Mouse (Mus musculus) CH12.LX (cell line): ENCODE measurements around the gene Sectm1b. TPM values are rescaled to one million over a fixed set of nuclear protein-coding genes. Genes with fewer than 3 reads are reported as not detected.
"Not testable (repeated sequence)": the region's sequence is repeated elsewhere in the genome, so short reads cannot be mapped to it uniquely, and the experiment has no call there.

Source experiments
- DNase-seq: peaks from one replicate; pipeline ENCODE4 v3.0.0-alpha.2; 2013; ENCODE audit errors: extremely low read depth
- H3K27ac ChIP-seq: 2 replicates; pipeline ENCODE4 v1.5.1; 2012; ENCODE audit warnings: low read depth, mild to moderate bottlenecking, control low read depth, moderate library complexity; ENCODE audit not compliant: insufficient read depth
- H3K27me3 ChIP-seq: replicated peaks from 2 replicates; pipeline ENCODE3; 2012; ENCODE audit warnings: inconsistent platforms
- H3K36me3 ChIP-seq, 2 experiments: replicated peaks in 1 of 2; 2 replicates each; pipeline versions ENCODE3 to v1.6.1; 2012; ENCODE audit warnings: inconsistent platforms in 1 of 2, low read length in 1 of 2, mild to moderate bottlenecking in 1 of 2, mixed read lengths in 1 of 2, moderate library complexity in 1 of 2; ENCODE audit not compliant: control insufficient read depth in 1 of 2, insufficient read depth in 1 of 2
- H3K4me1 ChIP-seq, 2 experiments: 2 replicates each; pipeline ENCODE4 v1.6.1; 2012; ENCODE audit warnings: inconsistent platforms in 1 of 2, moderate library complexity in 1 of 2; ENCODE audit not compliant: insufficient read depth in 2 of 2, control insufficient read depth in 1 of 2
- H3K4me2 ChIP-seq: 2 replicates; pipeline ENCODE4 v1.6.1; 2012; ENCODE audit warnings: low read depth, mild to moderate bottlenecking, control low read depth; ENCODE audit not compliant: poor library complexity, insufficient read depth, severe bottlenecking
- H3K4me3 ChIP-seq, 3 experiments: fragments of 150-350 bp in 1 of 3; sonication (generic) in 1 of 3; replicated peaks in 1 of 3; 2 replicates each; pipeline versions ENCODE3 to v1.5.1; 2011 to 2012; ENCODE audit warnings: low read depth in 2 of 3, low read length in 2 of 3, mild to moderate bottlenecking in 2 of 3, moderate library complexity in 2 of 3, control low read depth in 1 of 3, improper control_type of control experiment in 1 of 3, inconsistent platforms in 1 of 3, mixed read lengths in 1 of 3; ENCODE audit not compliant: poor library complexity in 1 of 3
- H3K79me2 ChIP-seq: replicated peaks from 2 replicates; pipeline ENCODE4 v1.6.1; 2012; ENCODE audit warnings: mild to moderate bottlenecking, moderate library complexity; ENCODE audit not compliant: control insufficient read depth, poor library complexity, insufficient read depth, severe bottlenecking; ENCODE audit errors: extremely low read depth
- H3K9ac ChIP-seq: 2 replicates; pipeline ENCODE4 v1.6.1; 2012; ENCODE audit warnings: low read depth, mild to moderate bottlenecking, control low read depth, moderate library complexity; ENCODE audit not compliant: insufficient read depth
- H3K9me3 ChIP-seq: replicated peaks from 2 replicates; pipeline ENCODE3; 2012; ENCODE audit warnings: low read length, inconsistent platforms, mixed read lengths
- BHLHE40 ChIP-seq: IDR thresholded peaks from 2 replicates; pipeline ENCODE4 v1.6.1; 2011; ENCODE audit warnings: mild to moderate bottlenecking, low read depth, low read length, improper control_type of control experiment
- CHD1 ChIP-seq: IDR thresholded peaks from 2 replicates; pipeline ENCODE4 v1.6.1; 2012; ENCODE audit warnings: low read depth, low read length, improper control_type of control experiment, inconsistent platforms
- ELF1 ChIP-seq: IDR thresholded peaks from 2 replicates; pipeline ENCODE4 v1.6.1; 2014; ENCODE audit warnings: low read depth, mild to moderate bottlenecking, inconsistent platforms, low read length, improper control_type of control experiment
- EP300 ChIP-seq: IDR thresholded peaks from 2 replicates; pipeline ENCODE4 v1.6.1; 2011; ENCODE audit warnings: low read length, improper control_type of control experiment
- ETS1 ChIP-seq: conservative IDR thresholded peaks from 2 replicates; pipeline ENCODE4 v1.6.1; 2012; ENCODE audit warnings: low read depth, mild to moderate bottlenecking, inconsistent platforms, low read length, improper control_type of control experiment, moderate library complexity
- HCFC1 ChIP-seq: IDR thresholded peaks from 2 replicates; pipeline ENCODE4 v1.6.1; 2012; ENCODE audit warnings: low read depth, mild to moderate bottlenecking, inconsistent platforms, low read length, improper control_type of control experiment
- JUND ChIP-seq: conservative IDR thresholded peaks from 2 replicates; pipeline ENCODE4 v1.6.1; 2011; ENCODE audit warnings: low read depth, low read length, improper control_type of control experiment
- MAFK ChIP-seq: IDR thresholded peaks from 2 replicates; pipeline ENCODE4 v1.6.1; 2011; ENCODE audit warnings: low read length, improper control_type of control experiment; ENCODE audit not compliant: insufficient replicate concordance
- MAX ChIP-seq: IDR thresholded peaks from 2 replicates; pipeline ENCODE4 v1.6.1; 2011; ENCODE audit warnings: low read length, improper control_type of control experiment
- RCOR1 ChIP-seq: conservative IDR thresholded peaks from 2 replicates; pipeline ENCODE4 v1.6.1; 2012; ENCODE audit warnings: low read depth, mild to moderate bottlenecking, inconsistent platforms, low read length, improper control_type of control experiment
- TBP ChIP-seq: conservative IDR thresholded peaks from 2 replicates; pipeline ENCODE4 v1.6.1; 2011; ENCODE audit warnings: low read depth, low read length, improper control_type of control experiment
- TCF12 ChIP-seq: IDR thresholded peaks from 2 replicates; pipeline ENCODE4 v1.6.1; 2014; ENCODE audit warnings: low read depth, mild to moderate bottlenecking, inconsistent platforms, low read length, improper control_type of control experiment
- UBTF ChIP-seq: IDR thresholded peaks from 2 replicates; pipeline ENCODE4 v1.6.1; 2012; ENCODE audit warnings: low read depth, mild to moderate bottlenecking, inconsistent platforms, low read length, improper control_type of control experiment, moderate library complexity
- USF1 ChIP-seq: IDR thresholded peaks from 2 replicates; pipeline ENCODE4 v1.6.1; 2014; ENCODE audit warnings: low read depth, mild to moderate bottlenecking, inconsistent platforms, low read length, improper control_type of control experiment
- ZC3H11A ChIP-seq: IDR thresholded peaks from 2 replicates; pipeline ENCODE4 v1.6.1; 2012; ENCODE audit warnings: low read depth, mild to moderate bottlenecking, inconsistent platforms, low read length, improper control_type of control experiment
- ZMIZ1 ChIP-seq: IDR thresholded peaks from 2 replicates; pipeline ENCODE4 v1.6.1; 2012; ENCODE audit warnings: low read depth, mild to moderate bottlenecking, inconsistent platforms, low read length, improper control_type of control experiment
- ZNF384 ChIP-seq: IDR thresholded peaks from 2 replicates; pipeline ENCODE4 v1.6.1; 2012; ENCODE audit warnings: low read depth, low read length, improper control_type of control experiment, inconsistent platforms
- dilution Hi-C: fragments of 300-500 bp; cut with MboI; formaldehyde crosslinking; loops from 2 replicates; pipeline ENCODE4 v1.14.3; 2020; ENCODE audit warnings: low sequenced_read_pairs; ENCODE audit not compliant: extremely low pct_unique_long_range_greater_than_20kb, extremely low pct_ligation_motif_present
- in situ Hi-C: fragments of 300-500 bp; cut with MboI; formaldehyde crosslinking; loops from 3 replicates; pipeline ENCODE4 v1.14.3; 2019; ENCODE audit warnings: low sequenced_read_pairs, low pct_ligation_motif_present, low pct_unique_long_range_greater_than_20kb, mixed read lengths
- polyA plus RNA-seq: library from polyadenylated mRNA; unstranded; fragments of >175 nt; gene quantifications from 2 replicates; pipeline ENCODE4 v1.2.1, GENCODE M21; 2012; ENCODE audit warnings: low read depth; ENCODE audit not compliant: insufficient read length
- total RNA-seq, 2 experiments: library from RNA; depleted of rRNA; stranded (reverse); fragments of 300-350 nt in 1 of 2; fragments of >200 nt in 1 of 2; gene quantifications; 2 replicates each; pipeline ENCODE4 v1.2.3; 2012 to 2014

Gene Sectm1b
- total and polyA plus RNA-seq, 3 experiments = not detected

DNA sequence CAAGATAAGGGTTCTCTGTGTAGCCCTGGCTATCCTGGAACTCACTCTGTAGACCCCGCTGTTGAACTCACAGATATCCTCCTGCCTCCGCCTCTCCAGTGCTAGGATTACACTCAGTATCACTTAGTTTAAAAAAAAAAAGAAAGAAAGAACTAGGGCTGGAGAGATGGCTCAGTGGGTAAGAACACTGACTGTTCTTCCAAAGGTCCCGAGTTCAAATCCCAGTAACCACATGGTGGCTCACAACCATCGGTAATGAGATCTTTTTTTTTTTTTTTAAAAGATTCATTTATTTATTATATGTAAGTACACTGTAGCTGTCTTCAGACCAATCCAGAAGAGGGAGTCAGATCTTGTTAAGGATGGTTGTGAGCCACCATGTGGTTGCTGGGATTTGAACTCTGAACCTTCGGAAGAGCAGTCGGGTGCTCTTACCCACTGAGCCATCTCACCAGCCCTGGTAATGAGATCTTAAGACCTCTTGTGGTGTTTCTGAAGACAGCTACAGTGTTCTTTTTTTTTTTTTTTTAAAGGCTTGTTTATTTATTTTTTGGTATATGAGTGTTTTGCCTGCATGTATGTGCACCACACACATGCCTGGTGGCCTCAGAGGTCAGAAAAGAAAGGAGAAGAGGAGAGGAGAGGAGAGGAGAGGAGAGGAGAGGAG lies 2.8 kb downstream of the Sectm1b start:
- H3K9ac ChIP-seq, H3K79me2 ChIP-seq, DNase-seq, H3K4me1 ChIP-seq, H3K27ac ChIP-seq, H3K4me3 ChIP-seq, H3K9me3 ChIP-seq, H3K4me2 ChIP-seq, dilution Hi-C loops, H3K36me3 ChIP-seq: not testable (repeated sequence)
- in situ Hi-C loops = loop anchor here (5.0 kb wide), 1 partner anchor 142 kb away; the partner anchor contains the start of genes Hexdc and Ogfod3
- H3K27me3 ChIP-seq = peaks cover 33% of the 10 kb centered on the region
- TF ChIP-seq TBP (peak; percentile 89), ZNF384 (peak; percentile 26; the same call in 1 of the 2 replicates)

DNA sequence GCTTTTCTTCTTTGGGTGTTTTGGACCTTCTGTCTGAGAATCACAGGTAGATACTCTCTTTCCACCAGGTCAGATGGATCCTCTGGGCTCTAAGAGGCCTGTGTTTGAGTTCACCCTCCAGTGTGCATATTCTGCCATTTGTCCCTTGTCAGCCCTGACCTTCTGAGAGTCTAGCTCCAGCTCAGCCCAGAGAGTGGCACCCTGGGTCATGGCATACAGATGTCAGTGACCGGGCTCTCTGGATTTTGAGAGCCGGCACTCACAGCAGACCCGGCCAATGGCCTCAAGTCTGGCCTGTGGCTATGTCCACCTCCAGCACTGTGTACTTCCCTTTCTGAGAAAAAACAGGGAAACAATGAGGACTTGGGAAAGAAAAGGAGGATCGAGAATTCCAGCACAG lies 3.9 kb downstream of the Sectm1b start:
- no peak overlapping the region for H3K4me2 ChIP-seq
- H3K9ac ChIP-seq = no peak overlapping the region
- H3K79me2 ChIP-seq = no peaks in the 10 kb centered on the region
- in situ Hi-C loops = no loop called here
- no peaks in the 10 kb centered on the region for H3K9me3 ChIP-seq
- H3K36me3 ChIP-seq = no peaks in the 10 kb centered on the region
- no peak overlapping the region for H3K27ac ChIP-seq
- H3K4me3 ChIP-seq = no peak overlapping the region
- H3K27me3 ChIP-seq = peaks cover 29% of the 10 kb centered on the region
- DNase-seq = no peak
- no peak for TF ChIP-seq TBP
- no peak for TF ChIP-seq ZMIZ1
- no peak for TF ChIP-seq TCF12
- no peak for TF ChIP-seq RCOR1
- TF ChIP-seq BHLHE40 = no peak
- no peak for TF ChIP-seq HCFC1
- no peak for TF ChIP-seq CHD1
- no peak for TF ChIP-seq ZNF384
- TF ChIP-seq EP300 = no peak
- TF ChIP-seq USF1 = no peak
- no peak for TF ChIP-seq UBTF
- no peak for TF ChIP-seq ZC3H11A
- TF ChIP-seq JUND = no peak
- no peak for TF ChIP-seq MAX
- TF ChIP-seq ETS1 = no peak
- no peak for TF ChIP-seq ELF1
- TF ChIP-seq MAFK = no peak
- peaks cover 3 to 9% of the 10 kb centered on the region in 2 experiments; a peak in 2 of 4 replicates for H3K4me1 ChIP-seq
- dilution Hi-C loops = no loop called here
